Mouse (Mus musculus) embryonic facial prominence, embryonic 10.5 days (tissue): ENCODE data around the gene Litaf. TPM values are rescaled to one million over a fixed set of nuclear protein-coding genes. Genes with fewer than 3 reads are reported as not detected.
"Not testable (repeated sequence)": the region's sequence is repeated elsewhere in the genome, so short reads cannot be mapped to it uniquely, and the experiment has no call there.

Experiments
- DNase-seq: peaks from one replicate; pipeline ENCODE4 v3.0.0-alpha.2; 2017; ENCODE audit warnings: low spot score
- H3K27ac ChIP-seq: fragments of 300-500 bp; sonication (generic); replicated peaks from 2 replicates; pipeline ENCODE4 v1.5.1; 2016; ENCODE audit warnings: mild to moderate bottlenecking
- H3K27me3 ChIP-seq: fragments of 300-500 bp; sonication (generic); replicated peaks from 2 replicates; pipeline ENCODE4 v1.6.1; 2016; ENCODE audit warnings: low read depth, mild to moderate bottlenecking; ENCODE audit not compliant: poor library complexity, severe bottlenecking
- H3K36me3 ChIP-seq: fragments of 300-500 bp; sonication (generic); replicated peaks from 2 replicates; pipeline ENCODE4 v1.6.1; 2016; ENCODE audit warnings: mild to moderate bottlenecking, moderate library complexity
- H3K4me1 ChIP-seq: fragments of 300-500 bp; sonication (generic); 2 replicates; pipeline ENCODE4 v1.6.1; 2016
- H3K4me3 ChIP-seq: fragments of 300-500 bp; sonication (generic); 2 replicates; pipeline ENCODE4 v1.5.1; 2016; ENCODE audit warnings: mild to moderate bottlenecking, moderate library complexity
- H3K9me3 ChIP-seq: fragments of 300-500 bp; sonication (generic); 2 replicates; pipeline ENCODE4 v1.6.1; 2016; ENCODE audit warnings: mild to moderate bottlenecking
- WGBS: fragments of 180-500 bp; shearing (Covaris S2); methylation state at CpG from one replicate; pipeline ENCODE4 v1.1.7; 2016; 5-methylcytosine and 5-hydroxymethylcytosine counted together
- polyA plus RNA-seq: library from polyadenylated mRNA; unstranded; fragments of >200 nt; fragmentation: Nextera tagmentation; extraction: Ambion mirVana; gene quantifications from 2 replicates; pipeline ENCODE4 v1.2.1, GENCODE M21; 2016

The Litaf gene
- polyA plus RNA-seq, 1 experiment from 2014 or later, result 97.3 TPM

- not testable (repeated sequence) for H3K9me3 ChIP-seq, DNase-seq, H3K4me3 ChIP-seq, H3K27ac ChIP-seq, H3K36me3 ChIP-seq, H3K27me3 ChIP-seq
- peaks cover 46% of the 10 kb centered on the region for H3K4me1 ChIP-seq
- WGBS, result 85% methylated on average over 15 of the region's 19 CpGs
These were observed 52.4 kb downstream of the Litaf start for GRCm38 (mm10) chr16:11013464-11014147.

GRCm38 (mm10) chr16:11012571-11013463 is 53.1 kb downstream of the Litaf start:
- peak; percentile 49 for DNase-seq
- Histone ChIP-seq H3K36me3 (no peaks in the 10 kb centered on the region), H3K9me3 (no peaks in the 10 kb centered on the region), H3K27ac (peak overlapping the region; percentile 62), H3K27me3 (no peaks in the 10 kb centered on the region), H3K4me1 (peaks cover 46% of the 10 kb centered on the region), H3K4me3 (no peak overlapping the region)
- WGBS, result 61% methylated on average over 11 of the region's 11 CpGs

- peak overlapping the region; percentile 70 for H3K27ac ChIP-seq
- 87% methylated on average over 4 of the region's 4 CpGs for WGBS
These were observed 54.0 kb downstream of the Litaf start for GRCm38 (mm10) chr16:11011939-11012338.

GRCm38 (mm10) chr16:11011206-11011605 is 54.8 kb downstream of the Litaf start:
- H3K27me3 ChIP-seq, result no peaks in the 10 kb centered on the region
- no peaks in the 10 kb centered on the region for H3K9me3 ChIP-seq
- no peak for DNase-seq
- peaks cover 53% of the 10 kb centered on the region for H3K4me1 ChIP-seq
- H3K4me3 ChIP-seq, result no peak overlapping the region
- no peaks in the 10 kb centered on the region for H3K36me3 ChIP-seq
- H3K27ac ChIP-seq, result peak overlapping the region; percentile 70
- WGBS, result 67% methylated on average over 2 of the region's 2 CpGs

More at GRCm38 (mm10) chr16:11011939-11012338, 54.0 kb downstream of the Litaf start:
- no peak for DNase-seq
- H3K9me3 ChIP-seq, result no peaks in the 10 kb centered on the region
- no peaks in the 10 kb centered on the region for H3K27me3 ChIP-seq
- peaks cover 50% of the 10 kb centered on the region for H3K4me1 ChIP-seq
- H3K4me3 ChIP-seq, result no peak overlapping the region
- no peaks in the 10 kb centered on the region for H3K36me3 ChIP-seq

- no peak for DNase-seq
- H3K27me3 ChIP-seq, result no peaks in the 10 kb centered on the region
- H3K27ac ChIP-seq, result 0 out of 2 replicates have a peak overlapping the region, but pooled peaks have one; percentile 7
- no peaks in the 10 kb centered on the region for H3K36me3 ChIP-seq
- WGBS, result 89% methylated on average over 4 of the region's 4 CpGs
- peaks cover 57% of the 10 kb centered on the region for H3K4me1 ChIP-seq
- no peak overlapping the region for H3K4me3 ChIP-seq
- no peaks in the 10 kb centered on the region for H3K9me3 ChIP-seq
These were observed 55.7 kb downstream of the Litaf start for GRCm38 (mm10) chr16:11010270-11010669.

- Histone ChIP-seq H3K4me1 (peaks cover 57% of the 10 kb centered on the region), H3K9me3 (peaks cover 6% of the 10 kb centered on the region; the same call in 1 of the 2 replicates), H3K4me3 (peak overlapping the region; percentile 31), H3K27me3 (no peaks in the 10 kb centered on the region), H3K27ac (peak overlapping the region; percentile 91), H3K36me3 (no peaks in the 10 kb centered on the region)
- 31% methylated on average over 15 of the region's 15 CpGs for WGBS
- DNase-seq, result peak; percentile 86
These were observed 57.6 kb downstream of the Litaf start for GRCm38 (mm10) chr16:11008162-11008991.

- 80% methylated on average over 6 of the region's 6 CpGs for WGBS
- Histone ChIP-seq H3K9me3 (peaks cover 6% of the 10 kb centered on the region; the same call in 1 of the 2 replicates), H3K4me1 (peaks cover 40% of the 10 kb centered on the region), H3K27ac (peak overlapping the region; percentile 91), H3K36me3 (no peaks in the 10 kb centered on the region), H3K27me3 (no peaks in the 10 kb centered on the region), H3K4me3 (no peak overlapping the region)
- DNase-seq, result no peak
These were observed 59.9 kb downstream of the Litaf start for GRCm38 (mm10) chr16:11006100-11006499.

GRCm38 (mm10) chr16:11001703-11002659 is 64.0 kb downstream of the Litaf start:
- no peak overlapping the region for H3K27ac ChIP-seq
- H3K4me3 ChIP-seq, result no peak overlapping the region
- no peaks in the 10 kb centered on the region for H3K36me3 ChIP-seq
- WGBS, result 87% methylated on average over 7 of the region's 7 CpGs
- peaks cover 7% of the 10 kb centered on the region; the same call in 1 of the 2 replicates for H3K4me1 ChIP-seq
- H3K27me3 ChIP-seq, result no peaks in the 10 kb centered on the region
- H3K9me3 ChIP-seq, result peaks cover 6% of the 10 kb centered on the region; the same call in 1 of the 2 replicates
- DNase-seq, result no peak

GRCm38 (mm10) chr16:10999809-11000208 is 66.1 kb downstream of the Litaf start:
- H3K36me3 ChIP-seq, result no peaks in the 10 kb centered on the region
- peaks cover 6% of the 10 kb centered on the region; the same call in 1 of the 2 replicates for H3K9me3 ChIP-seq
- no peak for DNase-seq
- WGBS, result 69% methylated on average over 3 of the region's 3 CpGs
- no peak overlapping the region for H3K4me3 ChIP-seq
- no peaks in the 10 kb centered on the region for H3K4me1 ChIP-seq
- H3K27ac ChIP-seq, result no peak overlapping the region
- no peaks in the 10 kb centered on the region for H3K27me3 ChIP-seq

- no peaks in the 10 kb centered on the region for H3K36me3 ChIP-seq
- H3K9me3 ChIP-seq, result no peaks in the 10 kb centered on the region
- no peak overlapping the region for H3K27ac ChIP-seq
- no peaks in the 10 kb centered on the region for H3K27me3 ChIP-seq
- peaks cover 8% of the 10 kb centered on the region; the same call in 1 of the 2 replicates for H3K4me1 ChIP-seq
- WGBS, result 79% methylated on average over 9 of the region's 9 CpGs
- no peak for DNase-seq
- H3K4me3 ChIP-seq, result no peak overlapping the region
These were observed 67.7 kb downstream of the Litaf start for GRCm38 (mm10) chr16:10998224-10998623.

- peaks cover 21% of the 10 kb centered on the region for H3K4me1 ChIP-seq
- 83% methylated on average over 4 of the region's 4 CpGs for WGBS
- DNase-seq, result no peak
- H3K27me3 ChIP-seq, result no peaks in the 10 kb centered on the region
- H3K27ac ChIP-seq, result no peak overlapping the region
- no peaks in the 10 kb centered on the region; the same call in 1 of the 2 replicates for H3K36me3 ChIP-seq
- H3K9me3 ChIP-seq, result no peaks in the 10 kb centered on the region; the same call in 1 of the 2 replicates
- no peak overlapping the region for H3K4me3 ChIP-seq
These were observed 69.4 kb downstream of the Litaf start for GRCm38 (mm10) chr16:10996576-10996975.
